Mouse (Mus musculus) gastrocnemius, postnatal 14 days (tissue): ENCODE data around the gene Ctdspl. TPM values are rescaled to one million over a fixed set of nuclear protein-coding genes. Genes with fewer than 3 reads are reported as not detected.

Source experiments
- DNase-seq: peaks from one replicate; pipeline ENCODE4 v3.0.0; 2021; ENCODE audit warnings: mixed read lengths
- intact Hi-C: fragments of 180-260 bp; cut with DNase I; formaldehyde crosslinking; loops from one replicate; pipeline ENCODE4 v1.15.1; 2025; ENCODE audit warnings: low total_unique reads
- total RNA-seq, 2 experiments: library from RNA; stranded (reverse); gene quantifications; 2 replicates each; pipeline ENCODE4 v1.2.3; 2021

Gene Ctdspl
- total RNA-seq, 2 experiments from 2014 or later, result 8.2 to 10.0 TPM

DNA sequence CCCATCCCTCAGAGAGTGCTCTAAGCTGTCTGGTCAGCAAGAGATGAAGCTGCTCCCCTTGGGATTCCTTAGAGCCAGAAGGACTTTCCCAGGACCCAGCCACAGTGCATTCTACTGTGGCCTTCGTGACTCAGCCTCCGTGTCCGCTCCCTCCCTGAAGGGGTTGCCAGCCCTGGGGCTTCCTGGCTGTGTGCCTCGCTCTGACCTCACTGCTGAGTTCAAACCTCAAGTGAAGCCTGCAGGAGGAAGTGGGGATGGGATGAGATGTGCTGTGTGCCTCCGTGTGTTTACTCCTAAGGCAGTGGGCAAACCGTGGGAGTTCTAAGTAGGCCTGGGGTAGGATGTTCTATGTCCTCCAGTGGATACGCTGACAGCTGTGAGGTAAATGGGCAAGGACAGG is 109.6 kb downstream of the Ctdspl start:
- DNase-seq, result peak; percentile 83
- intact Hi-C loops, result no loop called here

DNA sequence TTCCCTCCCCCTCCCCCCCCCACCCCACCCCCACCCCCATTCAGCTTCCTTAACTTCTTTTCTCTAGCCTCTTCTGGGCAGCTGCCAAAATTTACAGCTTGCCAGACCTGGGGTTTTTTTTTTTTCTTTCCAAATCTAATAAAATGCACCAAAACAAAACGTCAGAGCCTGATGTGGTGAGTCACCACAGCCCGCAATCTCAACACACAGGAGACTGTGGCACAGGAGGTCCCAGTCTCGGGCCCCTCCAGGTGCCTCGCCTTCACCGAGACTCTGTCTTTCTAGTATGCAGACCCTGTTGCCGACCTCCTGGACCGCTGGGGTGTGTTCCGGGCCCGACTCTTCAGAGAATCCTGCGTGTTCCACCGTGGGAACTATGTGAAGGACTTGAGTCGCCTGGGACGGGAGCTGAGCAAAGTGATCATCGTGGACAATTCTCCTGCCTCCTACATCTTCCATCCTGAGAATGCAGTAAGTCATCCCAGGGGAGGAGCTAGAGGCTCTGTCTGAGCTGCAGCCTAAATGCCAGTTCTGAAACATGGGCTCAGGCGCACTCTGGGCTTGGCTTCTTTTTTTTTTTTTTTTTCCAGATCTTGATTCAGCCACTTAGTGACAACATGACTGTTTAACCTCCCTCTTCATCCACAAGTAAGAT is 111.0 kb downstream of the Ctdspl start:
- intact Hi-C loops, result no loop called here
- no peak for DNase-seq

DNA sequence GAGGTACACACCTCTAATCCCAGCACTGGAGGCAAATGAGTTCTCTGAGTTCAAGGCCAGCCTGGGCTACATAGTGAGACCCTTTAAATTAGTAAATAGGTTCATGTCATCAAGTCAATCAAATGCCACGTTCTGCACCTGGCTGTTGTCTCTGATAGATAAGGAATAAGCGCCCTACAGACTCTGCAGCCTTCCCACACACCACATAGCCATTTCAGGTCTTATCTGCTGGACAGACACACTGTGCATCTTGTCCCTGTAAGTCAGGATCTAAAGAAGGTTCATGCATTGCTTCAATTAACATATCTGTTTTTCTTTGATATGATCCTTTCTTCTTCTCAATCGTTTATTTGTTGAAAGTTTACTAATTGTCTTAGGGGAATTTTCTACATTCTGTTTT is 112.3 kb downstream of the Ctdspl start:
- intact Hi-C loops, result no loop called here
- DNase-seq, result no peak

DNA sequence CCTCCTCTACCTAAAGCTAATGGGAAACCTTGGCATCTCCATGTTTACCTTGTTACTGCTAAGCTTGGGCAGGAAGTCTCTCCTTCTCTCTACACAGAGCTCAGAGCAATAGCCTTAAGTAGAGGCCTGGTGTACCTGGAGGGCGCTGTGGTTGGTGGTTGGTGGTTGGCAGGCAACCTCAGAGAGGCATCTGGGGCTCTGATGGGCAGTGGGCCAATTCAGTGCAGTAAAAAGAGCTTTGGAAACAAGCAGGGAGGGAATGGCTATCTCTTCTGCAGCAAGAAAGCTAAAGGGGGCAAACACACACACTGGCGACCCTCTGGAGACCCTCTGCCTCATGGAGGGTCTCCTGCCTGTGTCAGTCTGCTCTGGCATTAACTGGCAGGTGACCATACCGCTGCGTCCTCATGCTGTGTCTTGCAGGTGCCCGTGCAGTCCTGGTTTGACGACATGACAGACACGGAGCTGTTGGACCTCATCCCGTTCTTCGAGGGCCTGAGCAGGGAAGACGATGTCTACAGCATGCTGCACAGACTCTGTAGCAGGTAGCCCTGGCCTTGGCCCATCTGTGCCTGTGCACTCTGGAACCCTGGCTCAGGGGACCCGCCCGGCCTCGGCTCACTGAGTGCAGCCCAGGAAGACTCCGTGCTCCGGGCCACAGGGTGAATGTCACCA is 114.0 kb downstream of the Ctdspl start:
- intact Hi-C loops, result no loop called here
- DNase-seq, result no peak

DNA sequence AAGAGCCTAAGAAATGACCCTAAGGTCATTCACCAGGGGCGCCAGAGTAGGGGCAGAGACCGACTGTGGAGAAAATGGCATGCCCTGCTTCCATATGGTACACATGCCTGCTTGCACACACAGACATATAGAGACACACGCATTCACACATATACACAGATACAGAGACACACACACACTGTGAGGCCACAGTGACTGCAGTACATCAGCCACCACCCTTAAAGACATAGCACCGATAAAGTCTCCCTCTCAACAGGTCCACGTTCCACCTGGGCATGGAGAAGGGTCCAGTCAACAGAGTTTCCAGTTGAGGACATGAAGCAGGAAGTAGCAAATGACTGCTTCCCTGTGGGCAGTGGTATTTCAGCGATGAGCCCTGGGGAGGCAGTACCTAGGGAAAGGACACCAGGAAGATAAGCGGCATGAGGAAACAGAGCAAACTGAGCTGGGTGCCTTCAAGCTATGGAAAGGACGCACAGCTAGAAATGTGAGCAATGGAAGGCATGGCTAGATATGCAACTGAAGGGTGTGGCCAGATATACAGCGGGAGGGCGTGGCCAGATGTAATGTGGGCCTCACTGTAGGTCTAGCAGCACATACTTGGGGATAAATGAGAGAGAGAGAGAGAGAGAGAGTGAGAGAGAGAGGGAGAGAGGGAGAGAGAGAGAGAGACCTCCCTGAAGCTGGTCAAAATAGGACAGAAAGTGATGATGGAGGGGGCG is 122.1 kb downstream of the Ctdspl start:
- intact Hi-C loops, result no loop called here
- no peak for DNase-seq

DNA sequence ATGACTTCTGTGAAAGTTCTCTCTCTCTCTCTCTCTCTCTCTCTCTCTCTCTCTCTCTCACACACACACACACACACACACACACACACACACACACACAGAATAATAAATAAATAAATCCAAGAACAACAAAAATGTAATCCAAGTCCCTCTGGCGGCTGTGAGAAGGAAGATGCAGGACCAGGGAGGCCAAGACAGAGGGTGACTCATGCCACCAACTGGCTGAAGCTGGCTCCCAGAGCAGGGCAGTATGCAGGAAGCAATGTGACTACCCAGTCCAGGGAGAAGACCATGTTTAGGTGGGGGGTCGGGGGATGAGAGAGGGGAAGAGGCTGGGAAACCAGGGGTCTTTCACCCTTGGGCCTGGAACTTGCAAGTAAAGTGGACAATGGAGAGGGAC is 124.9 kb downstream of the Ctdspl start:
- intact Hi-C loops, result no loop called here
- DNase-seq, result no peak

DNA sequence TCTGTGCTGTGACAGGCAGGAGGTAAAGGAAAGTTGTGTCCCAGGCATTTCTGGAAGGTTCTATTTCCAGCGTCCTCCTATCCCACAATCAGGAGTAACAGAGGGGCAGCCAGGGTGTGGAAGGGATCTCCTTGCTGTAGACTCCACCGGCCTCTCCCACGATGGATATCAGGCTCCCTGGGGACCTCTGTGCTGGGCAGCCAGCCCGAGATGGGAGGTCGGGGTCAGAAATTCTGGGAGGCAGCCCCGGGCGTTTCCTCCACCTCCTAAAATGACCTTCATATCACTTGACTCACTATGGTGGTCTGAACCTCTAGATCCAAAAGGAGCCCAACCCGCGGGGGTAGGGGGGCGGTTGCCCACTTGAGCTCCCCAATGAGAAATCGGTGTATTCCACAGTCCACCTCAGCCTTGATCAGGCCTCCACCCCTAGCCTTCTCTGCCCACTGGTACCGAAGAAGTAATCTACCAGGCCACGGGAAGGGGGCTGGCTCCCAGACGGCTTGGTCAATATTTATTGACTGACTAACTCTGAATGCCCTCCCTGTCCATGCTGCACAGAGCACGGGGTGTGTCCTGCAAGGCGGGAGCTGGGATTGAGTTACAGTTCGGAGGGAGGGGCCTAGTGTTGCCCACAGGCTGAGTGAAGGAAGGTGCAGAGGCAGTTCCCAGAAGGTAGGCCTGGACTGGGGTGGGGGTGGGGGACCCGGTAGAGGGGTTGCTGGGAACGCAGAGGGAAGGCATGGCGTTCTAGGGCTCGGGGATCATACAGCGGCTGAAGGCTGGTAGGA is 126.1 kb downstream of the Ctdspl start, which contains the start of gene Vill:
Vill (plus strand) TSS at position 625 of the 791 bp plus-strand sequence.
- DNase-seq, result no peak
- intact Hi-C loops, result no loop called here

DNA sequence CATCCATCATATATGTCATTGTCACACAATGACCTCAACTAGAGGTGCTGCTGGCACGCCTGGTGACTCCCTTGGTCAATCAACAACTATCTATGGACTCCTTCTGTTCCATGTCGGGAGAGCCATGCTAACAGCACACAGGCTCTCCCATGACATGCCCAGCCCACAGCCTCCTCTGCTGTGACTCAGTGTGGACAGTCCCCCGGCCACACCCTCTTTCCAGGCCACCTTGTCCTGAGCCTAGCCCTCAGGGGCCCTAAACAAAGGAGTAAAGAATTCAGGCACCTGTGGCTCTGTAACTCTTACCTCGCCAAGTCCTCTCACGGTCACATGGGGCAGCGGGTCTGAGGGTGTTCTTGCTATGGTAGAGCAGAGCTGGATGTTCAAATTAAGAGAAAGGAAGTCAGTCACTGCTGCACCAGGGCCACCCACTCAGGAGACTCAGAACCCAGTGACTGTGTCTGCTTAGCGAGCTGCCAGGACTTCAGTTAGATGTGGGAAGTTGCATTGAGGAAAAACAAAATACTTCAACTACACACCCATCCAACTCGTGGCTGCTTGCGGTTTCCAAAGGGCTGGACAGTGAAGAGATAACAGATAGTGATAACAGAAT is 127.8 kb downstream of the Ctdspl start:
- no peak for DNase-seq
- intact Hi-C loops, result no loop called here

DNA sequence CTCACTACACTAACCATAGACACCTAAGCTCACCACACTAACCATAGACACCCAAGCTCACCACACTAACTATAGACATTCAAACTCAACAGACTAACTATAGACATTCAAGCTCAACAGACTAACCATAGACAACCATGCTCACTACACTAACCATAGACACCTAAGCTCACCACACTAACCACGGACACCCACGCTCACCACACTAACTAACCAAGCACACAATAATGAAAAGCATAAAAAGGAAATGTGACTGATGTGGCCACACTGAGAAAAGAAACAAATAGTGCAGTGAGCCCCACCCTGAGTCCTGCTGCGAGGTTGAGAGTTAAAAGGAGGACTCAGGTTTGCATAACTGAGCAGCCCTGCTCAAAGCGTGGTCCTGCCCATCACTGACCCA is 129.1 kb downstream of the Ctdspl start:
- DNase-seq, result no peak
- intact Hi-C loops, result no loop called here

DNA sequence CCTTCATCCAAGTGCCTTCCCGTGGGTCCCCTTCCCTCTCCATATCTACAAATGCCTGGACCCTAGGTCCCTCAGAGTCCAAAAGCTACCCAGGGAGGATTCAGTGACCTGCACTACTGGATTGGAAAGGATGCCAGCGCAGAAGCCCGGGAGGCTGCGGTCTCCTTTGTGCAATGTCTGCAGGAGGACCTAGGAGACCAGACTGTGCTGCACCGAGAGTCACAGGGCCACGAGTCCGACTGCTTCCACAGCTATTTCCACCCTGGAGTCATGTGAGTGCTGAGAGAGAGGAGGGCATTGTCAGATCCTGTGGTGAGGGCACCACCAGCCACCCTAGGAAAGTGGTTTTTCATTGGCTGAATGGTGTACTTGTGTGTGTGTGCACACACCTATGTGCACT is 132.0 kb downstream of the Ctdspl start:
- DNase-seq, result no peak
- intact Hi-C loops, result no loop called here

DNA sequence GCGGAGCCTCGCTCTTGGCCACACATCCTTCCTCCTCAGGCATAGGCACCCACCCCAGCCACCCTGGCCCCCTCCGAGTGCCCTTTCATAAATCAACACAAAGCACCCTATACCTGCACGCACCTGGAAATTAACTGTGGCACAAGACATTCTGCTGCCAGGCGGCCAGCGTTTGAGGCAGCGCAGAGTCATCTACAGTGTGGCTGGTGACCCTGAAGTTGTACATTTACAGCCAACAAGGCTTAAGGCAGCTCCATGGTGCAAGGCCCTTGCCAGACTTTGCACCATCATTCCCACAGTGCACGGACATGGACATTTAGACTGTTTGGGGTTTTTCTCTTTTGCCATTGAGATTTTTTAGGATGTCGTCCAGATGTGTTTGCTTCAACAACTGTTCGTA is 134.4 kb downstream of the Ctdspl start:
- intact Hi-C loops, result loop anchor here (10.0 kb wide), 1 partner anchor 466 kb away; no protein-coding TSS in a partner anchor
- DNase-seq, result no peak

DNA sequence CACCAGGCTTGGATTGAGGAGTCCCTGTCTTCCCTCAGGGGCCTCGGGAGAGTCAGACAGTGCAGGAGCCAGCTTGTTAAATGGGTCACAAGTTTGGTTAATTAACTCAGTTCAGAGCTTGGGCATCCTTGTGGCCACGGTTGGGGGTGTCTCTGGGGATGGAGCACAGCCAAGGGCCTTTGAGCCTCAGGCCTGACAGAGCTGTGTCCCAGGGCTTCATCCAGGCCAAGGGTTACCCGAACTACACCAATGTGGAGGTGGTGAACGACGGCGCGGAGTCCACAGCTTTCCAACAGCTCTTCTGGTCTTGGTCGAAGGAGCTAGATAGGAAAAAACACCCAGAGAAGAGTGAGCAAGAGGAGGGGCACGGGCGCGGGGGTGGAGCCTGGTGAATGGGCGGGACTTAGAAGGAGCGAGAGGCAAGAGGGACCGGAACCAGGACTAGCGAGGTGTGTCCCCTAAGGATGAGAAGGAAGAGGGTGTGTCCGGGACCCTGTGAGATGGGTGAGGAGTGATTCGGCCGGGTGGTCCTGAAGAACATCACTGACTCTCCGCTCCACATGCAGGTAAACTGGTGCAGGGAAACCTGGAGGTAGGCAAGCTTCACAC is 136.9 kb downstream of the Ctdspl start:
- intact Hi-C loops, result loop anchor here (10.0 kb wide), 1 partner anchor 468 kb away; no protein-coding TSS in a partner anchor
- DNase-seq, result no peak

DNA sequence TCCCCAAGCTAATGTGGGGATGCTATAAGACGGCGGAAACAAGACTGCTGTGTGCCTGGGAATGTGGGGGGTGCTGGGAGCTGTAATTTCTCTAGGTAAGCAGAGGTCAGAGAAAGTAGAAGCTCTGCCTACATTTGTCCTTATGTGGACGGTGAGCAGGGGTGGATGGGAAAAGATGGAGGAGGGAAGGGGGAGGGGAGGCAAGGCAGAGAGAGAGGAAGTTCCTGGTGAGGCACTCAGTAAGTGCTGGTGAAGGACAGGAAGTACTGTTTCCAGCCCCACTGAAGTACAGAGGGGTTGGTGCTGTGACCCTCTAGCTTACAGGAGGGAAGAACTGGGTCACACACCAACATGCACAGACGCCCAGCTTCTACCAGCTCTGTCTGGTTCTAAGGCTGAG is 138.0 kb downstream of the Ctdspl start:
- intact Hi-C loops, result loop anchor here (10.0 kb wide), 1 partner anchor 469 kb away; no protein-coding TSS in a partner anchor

DNA sequence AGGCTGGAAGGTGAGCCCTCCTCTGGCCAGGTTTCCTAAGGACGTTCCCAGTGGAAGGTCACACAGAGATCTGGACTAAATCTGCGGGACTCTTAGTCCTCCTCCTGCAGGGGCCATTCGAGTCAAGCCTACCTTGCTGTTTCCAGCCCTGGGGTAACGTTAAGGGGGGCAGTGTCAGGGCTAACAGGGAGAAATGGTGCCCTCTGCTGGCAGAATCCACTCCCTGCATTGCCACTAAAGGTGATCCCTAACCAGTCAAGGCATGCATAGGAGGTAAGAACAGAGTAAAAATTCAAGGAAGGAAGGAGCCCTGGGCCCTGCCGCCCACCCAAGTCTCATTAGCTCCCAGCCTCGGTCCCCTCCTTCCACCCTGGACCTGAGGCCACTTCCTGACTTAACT is 141.3 kb downstream of the Ctdspl start:
- intact Hi-C loops, result loop anchor here (10.0 kb wide), 1 partner anchor 473 kb away; no protein-coding TSS in a partner anchor
- peak; percentile 77 for DNase-seq

More for the DNA sequence above, 138.0 kb downstream of the Ctdspl start:
- DNase-seq, result no peak

DNA sequence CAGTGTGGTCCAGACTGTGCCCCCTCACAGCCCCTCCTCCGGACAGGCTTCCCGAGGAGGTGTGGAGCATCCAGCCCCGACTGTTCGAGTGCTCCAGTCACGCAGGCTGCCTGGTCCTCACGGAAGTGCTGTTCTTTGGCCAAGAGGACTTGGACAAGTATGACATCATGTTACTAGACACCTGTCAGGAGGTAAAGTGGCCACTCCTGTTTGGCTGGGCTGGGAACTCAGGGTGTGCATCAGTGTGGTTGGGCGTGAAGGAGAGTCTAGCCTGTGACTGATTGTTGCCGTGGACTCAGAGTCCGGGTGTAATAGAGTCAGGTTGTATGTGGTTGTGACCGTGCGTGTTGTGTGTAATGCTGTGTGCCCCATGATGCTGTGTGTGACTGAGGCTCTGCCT is 142.0 kb downstream of the Ctdspl start:
- DNase-seq, result no peak
- intact Hi-C loops, result loop anchor here (2.0 to 10.0 kb wide), 2 partner anchors 147 to 473 kb away; no protein-coding TSS in a partner anchor

DNA sequence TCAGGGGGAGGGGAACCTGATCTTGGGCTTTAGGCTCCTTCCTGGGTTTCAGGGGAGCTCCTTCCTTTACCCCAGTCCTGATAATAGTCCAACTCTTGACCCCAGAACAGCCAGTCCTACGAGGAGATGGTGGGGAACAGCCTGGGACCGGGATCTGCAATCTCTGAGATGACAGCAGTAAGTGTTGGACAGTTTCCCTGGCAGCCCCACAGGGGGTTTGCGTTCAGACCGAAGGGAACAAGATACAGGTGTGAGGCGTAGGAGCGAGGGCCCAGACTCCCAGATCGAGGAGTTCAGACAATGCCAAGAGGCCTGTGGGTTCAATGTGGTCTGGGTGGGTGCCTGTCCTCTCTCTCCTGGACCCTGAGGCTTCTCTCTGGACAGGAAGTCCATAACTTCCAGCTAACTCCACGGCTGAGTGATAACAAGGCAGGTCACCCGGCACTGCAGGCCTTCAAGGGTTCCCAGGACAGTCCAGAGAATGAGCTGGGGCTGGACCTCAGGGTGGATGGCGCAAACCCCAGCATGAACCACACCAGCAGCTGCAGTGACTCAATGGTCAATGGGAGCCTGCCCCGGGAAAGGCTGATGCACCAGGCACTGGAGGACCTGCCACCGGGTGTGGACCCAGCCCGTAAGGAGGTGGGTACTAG is 144.0 kb downstream of the Ctdspl start:
- DNase-seq, result no peak
- intact Hi-C loops, result no loop called here

DNA sequence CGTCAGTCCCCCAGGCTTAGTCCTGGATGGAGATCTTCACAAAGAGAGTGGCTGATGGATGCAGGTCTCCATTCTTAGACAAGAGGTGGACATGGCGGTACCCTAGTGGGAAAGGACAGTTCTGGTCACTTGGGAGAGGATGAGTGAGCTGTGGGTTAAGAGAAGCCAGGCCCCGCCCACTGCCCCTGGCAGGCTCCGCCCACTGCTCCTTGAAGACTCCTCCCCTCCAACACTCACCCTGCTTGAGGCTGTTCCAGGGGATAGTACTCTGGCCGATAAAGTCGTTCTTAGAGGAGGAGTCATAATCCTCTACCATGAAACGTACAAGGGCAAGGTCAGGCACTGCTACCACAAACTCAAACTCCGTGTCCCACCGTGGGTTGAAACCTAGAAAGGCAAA is 145.5 kb downstream of the Ctdspl start:
- no peak for DNase-seq
- intact Hi-C loops, result no loop called here

DNA sequence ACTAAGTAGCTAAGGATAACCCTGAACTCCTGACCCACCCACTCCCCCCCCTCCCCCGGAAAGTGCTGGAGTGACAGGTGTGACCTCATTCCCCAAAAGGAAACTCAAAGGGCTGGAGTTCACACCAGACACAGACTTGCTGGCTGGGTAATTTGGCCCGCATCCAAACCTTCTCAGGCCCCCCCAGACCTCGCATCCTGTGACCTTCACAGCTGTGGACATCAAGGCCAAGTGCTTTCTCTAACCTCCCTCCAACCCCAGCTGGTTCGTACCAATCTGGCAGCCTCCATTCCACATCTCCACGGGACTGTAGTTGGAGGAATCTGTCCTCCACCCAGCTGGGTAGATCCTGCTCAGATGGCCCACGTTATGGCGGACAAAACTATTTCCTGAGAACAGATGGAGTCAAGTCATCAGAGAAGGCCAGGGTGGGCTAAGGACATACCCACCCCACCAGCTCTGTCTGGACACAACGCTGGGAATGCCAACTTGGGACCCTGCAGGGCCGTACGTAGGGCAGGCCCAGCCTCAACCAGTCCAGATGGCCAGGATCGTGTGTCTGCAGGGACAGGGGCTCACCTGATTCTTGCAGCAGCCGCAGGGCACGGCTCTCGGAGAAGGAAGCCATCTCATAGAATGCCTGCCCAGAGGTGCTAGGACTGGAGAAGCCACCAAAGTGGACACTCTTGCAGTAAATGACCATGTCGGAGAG is 147.1 kb downstream of the Ctdspl start:
- intact Hi-C loops, result no loop called here
- no peak for DNase-seq
